23 mouse cellular contexts compared by ENCODE assay signal in genomic region chr2:13480744-13481143, GRCm38 (mm10). TPM values are rescaled to one million over a fixed set of nuclear protein-coding genes. Genes with fewer than 3 reads are reported as not detected.
"Had no signal": no experiment of that assay in that cellular context is flagged by ENCODE, and none has a peak within 500 bp of the region (broad histone marks: within the 10 kb centered on the region; RNA-seq: fewer than 3 reads in every experiment).

No protein-coding gene starts in this region.

- H3K27me3 ChIP-seq: lung, embryonic 15.5 days; midbrain, embryonic 12.5 days; neural tube, embryonic 13.5 days; neural tube, embryonic 15.5 days had no signal

- H3K4me1 ChIP-seq: lung, embryonic 15.5 days; midbrain, embryonic 12.5 days; neural tube, embryonic 13.5 days; neural tube, embryonic 15.5 days had no signal

- H3K36me3 ChIP-seq: lung, embryonic 15.5 days; midbrain, embryonic 12.5 days; neural tube, embryonic 13.5 days; neural tube, embryonic 15.5 days had no signal

- DNase-seq: lung, adult 18-20 months; lung, postnatal 14 days; lung, postnatal 36 days; midbrain, embryonic 14.5 days; retina, postnatal 1 day; right cerebral cortex, adult 18-20 months; right cerebral cortex, postnatal 25 days; right cerebral cortex, postnatal 4 days; spleen, adult 18-20 months; thymus, adult 18-20 months; thymus, postnatal 14 days; thymus, postnatal 36 days had no signal

- H3K4me2 ChIP-seq: lung, embryonic 15.5 days; midbrain, embryonic 12.5 days; neural tube, embryonic 13.5 days; neural tube, embryonic 15.5 days had no signal

- H3K27ac ChIP-seq: lung, embryonic 15.5 days; macrophage; midbrain, embryonic 12.5 days; neural tube, embryonic 13.5 days; neural tube, embryonic 15.5 days had no signal

- H3K4me3 ChIP-seq: lung, embryonic 15.5 days; megakaryocyte, embryonic 14.5 days; midbrain, embryonic 12.5 days; myocyte; neural tube, embryonic 13.5 days; neural tube, embryonic 15.5 days had no signal

- H3K9ac ChIP-seq: lung, embryonic 15.5 days; midbrain, embryonic 12.5 days; neural tube, embryonic 13.5 days; neural tube, embryonic 15.5 days had no signal

- H3K9me3 ChIP-seq: lung, embryonic 15.5 days; megakaryocyte, embryonic 14.5 days; midbrain, embryonic 12.5 days; neural tube, embryonic 13.5 days; neural tube, embryonic 15.5 days had no signal

- ATAC-seq: lung, postnatal 0 days; midbrain, embryonic 16.5 days had no signal

RNA-seq across cellular contexts. Expression of gene Cubn, which starts 10.9 kb away (rescaled TPM):
- total RNA-seq: megakaryocyte progenitor cell, adult 5-6 weeks had no signal
- polyA plus RNA-seq: macrophage; thymus, postnatal 0 days had no signal
